Mouse (Mus musculus) monocyte, adult 59 days (primary cell): ENCODE data around the gene Hsd17b11. TPM values are rescaled to one million over a fixed set of nuclear protein-coding genes. Genes with fewer than 3 reads are reported as not detected.

ENCODE experiments used
- total RNA-seq, 2 experiments: library from RNA; stranded (reverse); gene quantifications; one replicate each; pipeline ENCODE4 v1.2.4; 2023

Gene Hsd17b11
- 100 to 1,000 TPM; 140 to 154 TPM for total RNA-seq

GRCm38 (mm10) chr5:104021597-104022378, at the start of gene Hsd17b11:
TSS of gene Hsd17b11 (minus strand) at chr5:104021919.

DNA sequence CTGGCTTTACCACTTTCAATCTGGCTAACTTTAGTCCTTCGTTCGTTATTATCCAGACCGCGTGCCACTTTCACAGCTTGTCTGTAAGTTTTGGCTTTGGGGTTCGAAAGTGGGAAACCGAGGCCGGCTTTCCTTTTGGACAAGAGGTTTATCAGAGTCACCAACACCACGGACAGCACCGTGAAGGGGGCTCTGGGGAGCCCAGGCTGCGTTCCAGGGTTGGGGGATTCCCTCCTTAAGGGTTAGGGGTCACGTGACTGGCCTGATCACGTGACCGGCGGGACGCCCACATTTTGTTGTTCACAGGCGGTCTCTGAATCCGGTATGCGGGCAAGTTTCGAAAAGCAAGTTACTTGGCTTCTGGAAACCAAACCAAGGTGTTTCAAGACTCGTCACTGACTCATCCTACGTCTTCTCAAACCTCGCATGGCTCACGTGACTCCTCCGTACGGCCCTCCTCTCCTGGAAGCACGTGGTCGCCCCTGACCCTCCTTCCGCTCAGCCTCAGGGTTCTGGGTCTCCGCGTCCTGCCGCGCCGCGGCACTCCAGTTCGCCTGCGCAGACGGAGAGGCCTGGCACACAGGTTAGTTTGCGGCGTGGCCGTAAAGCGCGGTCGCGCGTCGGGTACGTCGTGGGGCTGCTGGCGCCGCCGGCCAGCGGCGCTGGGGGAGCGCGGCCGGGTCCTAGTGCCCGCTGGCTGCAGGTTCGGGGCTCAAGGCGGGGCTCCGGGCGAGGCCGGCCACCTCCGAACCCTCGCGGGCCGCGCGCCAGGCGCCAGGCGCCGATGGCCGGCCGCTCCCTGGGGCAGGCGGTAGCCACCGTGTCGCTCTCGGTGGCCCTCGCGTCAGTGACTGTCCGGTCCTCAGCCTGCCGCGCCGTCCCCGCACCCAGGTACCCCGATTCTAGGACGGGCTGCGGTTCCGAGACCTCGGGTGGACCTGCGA, 24.8 kb upstream of the Hsd17b11 start, which contains the start of gene Nudt9:
TSS of gene Nudt9 (plus strand) at position 51 of the 944 bp plus-strand sequence.

DNA sequence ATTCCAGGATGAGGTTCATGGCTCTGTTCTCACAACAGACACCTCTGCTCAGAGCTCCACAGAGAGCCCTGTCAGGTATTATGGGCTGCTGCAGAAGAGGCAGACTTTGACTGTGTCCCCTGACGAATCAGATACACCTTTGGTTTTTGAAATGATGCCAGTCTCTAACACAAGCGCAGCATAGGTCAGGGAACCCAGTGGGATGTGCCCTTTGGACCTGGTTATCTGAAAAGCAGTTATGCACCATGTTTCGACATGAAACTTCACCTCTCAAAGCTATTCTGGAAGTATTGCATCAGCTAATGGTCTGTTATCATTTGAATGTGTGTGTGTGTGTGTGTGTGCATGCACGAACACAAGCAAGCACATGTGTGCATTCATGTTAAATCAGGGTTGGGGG, 44.4 kb downstream of the Hsd17b11 start, which contains the start of gene Hsd17b13:
TSS of gene Hsd17b13 (minus strand) at position 114 of the 400 bp plus-strand sequence.

Other genes with a start within 250 kb of the Hsd17b11 start
- gene Klhl8, start 110.7 kb downstream of the Hsd17b11 start, total RNA-seq, result 1 to 10 TPM; 3.2 to 3.7 TPM
- not detected for gene Hsd17b13, start 44.5 kb downstream of the Hsd17b11 start, total RNA-seq
- 10 to 100 TPM; 30.2 TPM for gene Nudt9, start 24.4 kb upstream of the Hsd17b11 start, total RNA-seq
- not detected for gene Gm17660, start 55.7 kb upstream of the Hsd17b11 start, total RNA-seq
- gene Sparcl1, start 91.8 kb upstream of the Hsd17b11 start, total RNA-seq, result not detected
- gene Dspp, start 148.8 kb upstream of the Hsd17b11 start, total RNA-seq, result not detected
- not detected for gene Dmp1, start 180.7 kb upstream of the Hsd17b11 start, total RNA-seq